ENCODE assay signal across 8 mouse cellular contexts in genomic region chr3:121428230-121428629, GRCm38 (mm10). TPM values are rescaled to one million over a fixed set of nuclear protein-coding genes. Genes with fewer than 3 reads are reported as not detected.
DNase-seq lines count a peak whose midpoint lies in the region; ATAC-seq and TF ChIP-seq lines count a peak whose summit lies in the region.

No protein-coding gene starts in this region.

- H3K27me3 ChIP-seq in E14TG2a.4 (ENCODE audit: insufficient read depth, low read length) = no peaks in the 10 kb centered on the region
- H3K27me3 ChIP-seq in forebrain, postnatal 0 days (ENCODE audit: insufficient read depth, low read length) = no peaks in the 10 kb centered on the region
- no peaks in the 10 kb centered on the region for H3K27me3 ChIP-seq in kidney, embryonic 14.5 days (ENCODE audit: control insufficient read depth, insufficient read depth, low read length)
- no peaks in the 10 kb centered on the region for H3K27me3 ChIP-seq in midbrain, embryonic 15.5 days (replicated peaks)

- peak overlapping the region; percentile 98 for H3K4me3 ChIP-seq in E14TG2a.4 (replicated peaks; ENCODE audit: low read length)
- peak overlapping the region; percentile 87 for H3K4me3 ChIP-seq in forebrain, postnatal 0 days (ENCODE audit: low read depth, low read length)
- H3K4me3 ChIP-seq in kidney, embryonic 14.5 days (ENCODE audit: low read length) = peak overlapping the region; percentile 86
- H3K4me3 ChIP-seq in midbrain, embryonic 15.5 days = peak overlapping the region; percentile 68

- H3K4me2 ChIP-seq in forebrain, postnatal 0 days (ENCODE audit: low read depth) = peak overlapping the region; percentile 96
- H3K4me2 ChIP-seq in kidney, embryonic 14.5 days (replicated peaks; ENCODE audit: low read depth, low read length) = peak overlapping the region; percentile 53
- peak overlapping the region; percentile 72 for H3K4me2 ChIP-seq in midbrain, embryonic 15.5 days

- peak; percentile 45 for DNase-seq in embryo, embryonic 10.5 days (ENCODE audit: low spot score)
- no peak for DNase-seq in embryo, embryonic 10 days (ENCODE audit: low spot score)
- no peak for DNase-seq in forebrain, postnatal 0 days
- no peak for DNase-seq in T-cell, adult 2 months (ENCODE audit: low spot score)
- no peak for DNase-seq in layer of hippocampus, postnatal 10 days (ENCODE audit: low spot score in 2 of 2)

- peaks cover 70% of the 10 kb centered on the region for H3K4me1 ChIP-seq in E14TG2a.4 (replicated peaks; ENCODE audit: low read depth, low read length)
- H3K4me1 ChIP-seq in forebrain, postnatal 0 days (ENCODE audit: insufficient read depth) = peaks cover 26% of the 10 kb centered on the region
- peaks cover 36% of the 10 kb centered on the region for H3K4me1 ChIP-seq in kidney, embryonic 14.5 days (ENCODE audit: control insufficient read depth, insufficient read depth, low read length)
- H3K4me1 ChIP-seq in midbrain, embryonic 15.5 days = peaks cover 44% of the 10 kb centered on the region

- no peak for TF ChIP-seq CTCF in E14TG2a.4 (conservative IDR thresholded peaks at IDR 0.05; ENCODE audit: low read length)
- no peak for TF ChIP-seq CTCF in forebrain, postnatal 0 days (IDR thresholded peaks at IDR 0.05; ENCODE audit: low read depth)

- ATAC-seq in forebrain, postnatal 0 days = no peak
- no peak for ATAC-seq in kidney, embryonic 14.5 days (ENCODE audit: low FRiP score, low TSS enrichment)
- ATAC-seq in midbrain, embryonic 15.5 days (replicated peaks) = no peak

- peaks cover 15% of the 10 kb centered on the region for H3K36me3 ChIP-seq in E14TG2a.4 (ENCODE audit: insufficient read depth, low read length)
- no peaks in the 10 kb centered on the region for H3K36me3 ChIP-seq in forebrain, postnatal 0 days (ENCODE audit: insufficient read depth)
- H3K36me3 ChIP-seq in kidney, embryonic 14.5 days (ENCODE audit: control insufficient read depth, insufficient read depth, low read length) = no peaks in the 10 kb centered on the region
- no peaks in the 10 kb centered on the region for H3K36me3 ChIP-seq in midbrain, embryonic 15.5 days (replicated peaks)

- H3K9ac ChIP-seq in forebrain, postnatal 0 days = peak overlapping the region; percentile 95
- H3K9ac ChIP-seq in kidney, embryonic 14.5 days (ENCODE audit: low read depth, low read length) = peak overlapping the region; percentile 94
- peak overlapping the region; percentile 90 for H3K9ac ChIP-seq in midbrain, embryonic 15.5 days

- peak overlapping the region; percentile 93 for H3K27ac ChIP-seq in forebrain, postnatal 0 days (ENCODE audit: low read depth, low read length)
- peak overlapping the region; percentile 97; the same call in 1 of the 2 replicates for H3K27ac ChIP-seq in kidney, embryonic 14.5 days (ENCODE audit: low read depth, low read length)
- peak overlapping the region; percentile 93 for H3K27ac ChIP-seq in midbrain, embryonic 15.5 days

- no peaks in the 10 kb centered on the region for H3K9me3 ChIP-seq in E14TG2a.4 (ENCODE audit: low read length)
- no peaks in the 10 kb centered on the region for H3K9me3 ChIP-seq in forebrain, postnatal 0 days (ENCODE audit: low read length)
- no peaks in the 10 kb centered on the region for H3K9me3 ChIP-seq in kidney, embryonic 14.5 days (ENCODE audit: control insufficient read depth, low read length)
- H3K9me3 ChIP-seq in midbrain, embryonic 15.5 days = no peaks in the 10 kb centered on the region

- WGBS in forebrain, postnatal 0 days = 6% methylated on average over 8 of the region's 8 CpGs
- 7% methylated on average over 8 of the region's 8 CpGs for WGBS in kidney, embryonic 14.5 days
- WGBS in midbrain, embryonic 15.5 days = 7% methylated on average over 8 of the region's 8 CpGs

RNA-seq across cellular contexts. Expression of gene Cnn3, which starts 1.9 kb away (rescaled TPM):
- 128 and 150 TPM in 2 replicates for total RNA-seq in forebrain, postnatal 0 days (2014; rRNA removed)
- polyA plus RNA-seq in forebrain, postnatal 0 days (2015; fragmentation: Nextera tagmentation; extraction: Ambion mirVana) = 307 and 319 TPM in 2 replicates
- 570 and 666 TPM in 2 replicates for polyA plus RNA-seq in kidney, embryonic 14.5 days (2014; fragmentation: Nextera tagmentation; extraction: Ambion mirVana)
- 369 and 402 TPM in 2 replicates for polyA plus RNA-seq in midbrain, embryonic 15.5 days (2015; fragmentation: Nextera tagmentation; extraction: Ambion mirVana)
- total RNA-seq in layer of hippocampus, postnatal 10 days (2021) = 100 to 1,000 TPM; 128 to 134 TPM
